8 mouse cellular contexts compared by ENCODE assay signal in the genomic region with DNA sequence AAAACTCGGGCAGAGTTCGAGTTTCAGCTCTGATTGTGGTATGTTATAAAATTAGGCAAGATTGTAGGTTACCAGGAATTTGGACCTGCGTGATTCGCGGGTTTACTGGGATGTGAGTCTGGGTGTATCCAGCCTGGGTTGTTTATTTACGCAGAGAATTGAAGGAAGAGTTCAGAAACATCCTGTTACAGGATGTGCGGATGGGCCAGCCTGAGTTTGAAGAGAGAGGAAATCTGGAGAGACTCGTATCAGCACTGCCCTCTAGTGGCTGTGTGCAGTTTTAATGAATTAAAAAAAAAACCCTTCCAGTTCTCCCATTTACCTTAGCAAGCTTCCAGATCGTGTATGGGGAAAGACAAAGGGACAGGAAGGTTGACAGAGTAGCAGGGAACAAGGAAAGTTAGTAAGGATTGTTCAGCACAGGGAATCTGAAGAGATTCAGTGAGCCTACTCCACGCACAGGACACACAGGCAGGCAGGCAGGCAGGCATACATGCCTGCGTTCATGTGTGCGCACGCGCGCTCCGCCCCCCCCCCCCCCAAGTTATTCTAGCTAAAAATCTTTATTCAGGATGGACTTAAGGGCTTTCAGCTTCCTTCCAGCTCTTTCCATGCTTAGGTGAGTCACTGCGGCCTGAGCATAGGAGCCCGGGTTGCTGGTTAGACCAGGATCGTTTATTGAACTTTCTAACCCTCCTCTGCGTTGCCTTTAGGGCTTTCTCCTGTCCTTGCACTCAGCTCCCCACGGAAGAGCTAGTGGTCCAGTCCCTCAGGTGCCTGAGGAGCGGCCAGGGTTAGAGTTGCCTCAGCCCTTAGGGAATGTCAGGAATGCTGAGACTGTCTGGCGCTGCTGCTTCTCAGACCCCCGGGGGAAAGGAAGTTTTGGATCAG.
DNase-seq lines count a peak whose midpoint lies in the region; ATAC-seq lines count a peak whose summit lies in the region.

No protein-coding gene starts in this region.

- WGBS in limb, embryonic 12.5 days: 10% methylated on average over 24 of the region's 24 CpGs
- 9% methylated on average over 24 of the region's 24 CpGs for WGBS in midbrain, embryonic 12.5 days

- H3K36me3 ChIP-seq in limb, embryonic 12.5 days: no peaks in the 10 kb centered on the region
- no peaks in the 10 kb centered on the region for H3K36me3 ChIP-seq in midbrain, embryonic 12.5 days

- H3K4me1 ChIP-seq in limb, embryonic 12.5 days (replicated peaks): peaks cover 4% of the 10 kb centered on the region
- H3K4me1 ChIP-seq in midbrain, embryonic 12.5 days: peaks cover 12% of the 10 kb centered on the region

- H3K27me3 ChIP-seq in limb, embryonic 12.5 days: no peaks in the 10 kb centered on the region
- no peaks in the 10 kb centered on the region; the same call in 1 of the 2 replicates for H3K27me3 ChIP-seq in midbrain, embryonic 12.5 days

- peak; percentile 81 for DNase-seq in A20 (ENCODE audit: low read depth, low spot score)
- peak; percentile 90 for DNase-seq in ZHBTc4 (ENCODE audit: low read depth, low spot score)
- peak; percentile 49 to 74 for DNase-seq in cerebellum, postnatal 25 days
- peak; percentile 57 for DNase-seq in gastrocnemius, postnatal 10 days
- peak; percentile 61 for DNase-seq in induced T-regulatory cell, adult 2 months (ENCODE audit: low read depth)
- peak; percentile 80 for DNase-seq in testis, postnatal 10 days (ENCODE audit: low spot score)

- peak overlapping the region; percentile 61 for H3K4me2 ChIP-seq in limb, embryonic 12.5 days
- H3K4me2 ChIP-seq in midbrain, embryonic 12.5 days (replicated peaks): peak overlapping the region; percentile 62

- peak overlapping the region; percentile 47 for H3K9ac ChIP-seq in limb, embryonic 12.5 days (replicated peaks)
- H3K9ac ChIP-seq in midbrain, embryonic 12.5 days (replicated peaks): peak overlapping the region; percentile 48

- peak; percentile 66 for ATAC-seq in limb, embryonic 12.5 days (ENCODE audit: insufficient number of reproducible peaks, insufficient read depth, low FRiP score, low TSS enrichment, low read depth)
- peak; percentile 80 for ATAC-seq in midbrain, embryonic 12.5 days (ENCODE audit: low FRiP score, low read depth)

- H3K4me3 ChIP-seq in limb, embryonic 12.5 days (replicated peaks): peak overlapping the region; percentile 39
- H3K4me3 ChIP-seq in midbrain, embryonic 12.5 days: peak overlapping the region; percentile 43

- H3K27ac ChIP-seq in limb, embryonic 12.5 days: no peak overlapping the region
- H3K27ac ChIP-seq in midbrain, embryonic 12.5 days (replicated peaks): no peak overlapping the region

- H3K9me3 ChIP-seq in limb, embryonic 12.5 days: no peaks in the 10 kb centered on the region
- H3K9me3 ChIP-seq in midbrain, embryonic 12.5 days: no peaks in the 10 kb centered on the region
